Mouse (Mus musculus): ENCODE measurements at regions not wholly inside any gene's neighbourhood (a gene's known extent, or its start where the extent isn't known, plus 50 kb on each side); places are given as distances from the start of the nearest gene placed in this dataset.

GRCm38 (mm10) chr10:99400076-99400475 lies 137.0 kb downstream of the Dusp6 start:
- Histone ChIP-seq H3K9ac (ENCODE audit: control insufficient read depth, low read depth, low read length, poor library complexity, severe bottlenecking) (no peak overlapping the region), H3K36me3 (ENCODE audit: control insufficient read depth in 1 of 2, insufficient read depth in 2 of 2, low read length in 2 of 2) (no peaks in the 10 kb centered on the region), H3K27ac (ENCODE audit: control insufficient read depth, low read depth, low read length) (no peak overlapping the region), H3K9me3 (replicated peaks; ENCODE audit: insufficient read depth, low read length) (no peaks in the 10 kb centered on the region), H3K27me3 (ENCODE audit: control insufficient read depth in 1 of 2, insufficient read depth in 2 of 2, low read length in 2 of 2) (no peaks in the 10 kb centered on the region; a peak in 1 of 4 replicates), H3K4me1 (ENCODE audit: control insufficient read depth in 1 of 2, insufficient read depth in 2 of 2, low read length in 2 of 2) (no peaks in the 10 kb centered on the region), H3K79me2 (ENCODE audit: control insufficient read depth, insufficient read depth, low read length, poor library complexity) (no peaks in the 10 kb centered on the region), H3K4me3 (ENCODE audit: control insufficient read depth in 1 of 2, insufficient read depth in 1 of 2, low read depth in 2 of 2, low read length in 2 of 2) (no peak overlapping the region)
- TF ChIP-seq ETS1 (IDR thresholded peaks at IDR 0.05; ENCODE audit: low read depth, low read length), result no peak
- no peak for TF ChIP-seq JUND (IDR thresholded peaks at IDR 0.05; ENCODE audit: low read depth, low read length)
- no peak for TF ChIP-seq ZNF384 (IDR thresholded peaks at IDR 0.05; ENCODE audit: low read depth, low read length)
- no peak for TF ChIP-seq UBTF (IDR thresholded peaks at IDR 0.05; ENCODE audit: borderline replicate concordance, insufficient read depth, low read depth, low read length)
- no peak for TF ChIP-seq POLR2A (IDR thresholded peaks at IDR 0.05; ENCODE audit: control insufficient read depth in 1 of 2, insufficient read depth in 1 of 2, low read depth in 1 of 2, low read length in 2 of 2, poor library complexity in 1 of 2)
- no peak for TF ChIP-seq TCF12 (IDR thresholded peaks at IDR 0.05; ENCODE audit: low read depth, low read length)
- no peak for TF ChIP-seq MYB (IDR thresholded peaks at IDR 0.05; ENCODE audit: low read depth, low read length)
- TF ChIP-seq CHD2 (IDR thresholded peaks at IDR 0.05; ENCODE audit: low read length), result no peak
- no peak for TF ChIP-seq USF2 (IDR thresholded peaks at IDR 0.05; ENCODE audit: borderline replicate concordance in 1 of 2, insufficient read depth in 1 of 2, low read depth in 1 of 2, low read length in 2 of 2)
- TF ChIP-seq MEF2A (IDR thresholded peaks at IDR 0.05; ENCODE audit: extremely low read depth, insufficient replicate concordance, low read depth, low read length, poor library complexity, severe bottlenecking), result no peak
- no peak for TF ChIP-seq SIN3A (IDR thresholded peaks at IDR 0.05; ENCODE audit: low read length)
- TF ChIP-seq USF1 (IDR thresholded peaks at IDR 0.05; ENCODE audit: low read depth, low read length), result no peak
- TF ChIP-seq NRF1 (IDR thresholded peaks at IDR 0.05; ENCODE audit: insufficient read depth, low read depth, low read length, poor library complexity, severe bottlenecking), result no peak
- no peak for TF ChIP-seq EP300 (IDR thresholded peaks at IDR 0.05; ENCODE audit: low read depth in 1 of 2, low read length in 2 of 2)
- no peak for TF ChIP-seq ZKSCAN1 (IDR thresholded peaks at IDR 0.05; ENCODE audit: low read depth, low read length)
- TF ChIP-seq E2F4 (IDR thresholded peaks at IDR 0.05; ENCODE audit: borderline replicate concordance, low read depth, low read length), result no peak
- TF ChIP-seq MXI1 (IDR thresholded peaks at IDR 0.05; ENCODE audit: low read depth, low read length), result no peak
- no peak for TF ChIP-seq RCOR1 (IDR thresholded peaks at IDR 0.05; ENCODE audit: low read depth, low read length)
- no peak for TF ChIP-seq RAD21 (IDR thresholded peaks at IDR 0.05; ENCODE audit: low read depth, low read length)
- no peak for DNase-seq (ENCODE audit: low read depth, low spot score)

DNA sequence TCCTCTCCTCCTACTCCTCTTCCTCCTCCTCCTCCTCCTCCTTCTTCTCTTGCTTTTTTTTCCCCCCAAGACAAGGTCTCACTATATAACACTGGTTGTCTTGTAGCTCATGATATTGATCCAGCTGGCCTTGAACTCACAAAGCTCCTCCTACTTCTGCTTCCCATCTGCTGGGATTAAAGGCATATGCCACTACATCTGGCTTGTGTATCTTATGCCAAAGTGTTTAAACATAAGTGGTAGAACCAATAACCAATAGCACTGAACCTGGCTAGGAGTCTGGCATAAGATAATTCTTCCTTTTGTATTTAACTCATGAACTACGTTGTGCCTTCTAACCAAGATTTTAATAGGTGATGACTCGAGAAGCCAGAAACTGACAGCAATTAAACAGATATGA lies 143.7 kb downstream of the Dusp6 start:
- H3K27ac ChIP-seq (ENCODE audit: control insufficient read depth, low read depth, low read length), result no peak overlapping the region
- no peaks in the 10 kb centered on the region for H3K9me3 ChIP-seq (replicated peaks; ENCODE audit: insufficient read depth, low read length)
- no peaks in the 10 kb centered on the region for H3K36me3 ChIP-seq (ENCODE audit: control insufficient read depth in 1 of 2, insufficient read depth in 2 of 2, low read length in 2 of 2)
- no peaks in the 10 kb centered on the region for H3K79me2 ChIP-seq (ENCODE audit: control insufficient read depth, insufficient read depth, low read length, poor library complexity)
- TF ChIP-seq HCFC1 (IDR thresholded peaks at IDR 0.05; ENCODE audit: low read depth, low read length), result no peak
- TF ChIP-seq GATA1 (IDR thresholded peaks at IDR 0.05; ENCODE audit: low read depth, low read length), result no peak
- no peak for TF ChIP-seq EP300 (IDR thresholded peaks at IDR 0.05; ENCODE audit: low read depth in 1 of 2, low read length in 2 of 2)
- TF ChIP-seq KAT2A (conservative IDR thresholded peaks at IDR 0.05; ENCODE audit: low read depth, low read length), result no peak
- no peak for TF ChIP-seq MAFK (IDR thresholded peaks at IDR 0.05; ENCODE audit: borderline replicate concordance, low read depth, low read length)
- no peak for TF ChIP-seq MYC (IDR thresholded peaks at IDR 0.05; ENCODE audit: low read depth, low read length)
- TF ChIP-seq E2F4 (IDR thresholded peaks at IDR 0.05; ENCODE audit: borderline replicate concordance, low read depth, low read length), result no peak
- TF ChIP-seq ZMIZ1 (IDR thresholded peaks at IDR 0.05; ENCODE audit: low read depth, low read length), result no peak
- H3K9ac ChIP-seq (ENCODE audit: control insufficient read depth, low read depth, low read length, poor library complexity, severe bottlenecking), result no peak overlapping the region
- DNase-seq (ENCODE audit: low read depth, low spot score), result no peak
- no peaks in the 10 kb centered on the region for H3K27me3 ChIP-seq (ENCODE audit: control insufficient read depth in 1 of 2, insufficient read depth in 2 of 2, low read length in 2 of 2)
- no peak overlapping the region for H3K4me3 ChIP-seq (ENCODE audit: control insufficient read depth in 1 of 2, insufficient read depth in 1 of 2, low read depth in 2 of 2, low read length in 2 of 2)
- H3K4me1 ChIP-seq (ENCODE audit: control insufficient read depth in 1 of 2, insufficient read depth in 2 of 2, low read length in 2 of 2), result no peaks in the 10 kb centered on the region

Measured in MEL (cell line).